Mouse (Mus musculus): ENCODE results near the gene Slc25a35. TPM values are rescaled to one million over a fixed set of nuclear protein-coding genes. Genes with fewer than 3 reads are reported as not detected.
"Not testable (repeated sequence)": the region's sequence is repeated elsewhere in the genome, so short reads cannot be mapped to it uniquely, and the experiment has no call there.

Slc25a35 gene
- polyA plus RNA-seq, 1 experiment from 2014 or later: 2.4 TPM

DNA sequence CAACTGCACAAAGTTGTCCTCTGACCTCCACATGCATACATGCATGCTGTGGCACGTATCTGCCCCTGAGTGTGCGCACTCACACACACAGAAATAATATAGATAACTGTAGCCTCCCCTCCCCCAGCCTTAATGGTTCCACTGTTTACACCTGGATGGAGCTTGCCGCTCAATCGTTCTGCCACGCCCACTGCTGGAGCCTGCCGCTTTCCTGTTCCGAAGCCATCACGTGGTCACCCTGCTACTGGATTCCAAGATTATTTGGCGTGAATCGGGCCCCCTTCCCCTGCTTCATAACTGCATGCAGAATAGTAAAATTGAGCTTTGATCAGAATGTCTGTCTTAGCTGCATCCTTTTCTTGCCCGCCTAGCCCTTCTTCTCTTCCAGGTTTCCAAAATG lies 5.8 kb upstream of the Slc25a35 start:
- WGBS: 24% methylated on average over 11 of the region's 11 CpGs

DNA sequence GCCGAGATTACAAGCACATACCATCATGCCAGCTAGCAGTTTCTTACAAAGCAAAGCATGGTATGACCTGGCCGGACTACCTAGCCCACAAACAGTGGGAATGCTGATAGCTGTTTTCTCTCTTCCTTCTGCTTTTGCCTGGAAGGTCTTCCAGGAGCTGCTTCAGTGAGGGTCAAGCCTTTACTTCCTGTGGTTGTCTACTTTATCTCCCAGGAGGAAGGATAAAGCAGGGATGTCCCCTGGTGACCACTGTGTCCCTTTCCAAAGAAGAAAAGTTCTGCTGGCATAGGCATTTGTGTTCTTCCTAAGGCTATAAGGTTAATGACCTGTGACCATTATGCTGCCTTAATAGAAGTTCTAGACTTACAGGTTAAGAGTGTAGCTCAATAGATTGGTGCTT lies 4.5 kb upstream of the Slc25a35 start:
- no peak for ATAC-seq (replicated peaks; ENCODE audit: insufficient number of reproducible peaks, low FRiP score, low TSS enrichment, low read depth)
- 89% methylated on average over 2 of the region's 2 CpGs for WGBS

More for the DNA sequence above, 5.8 kb upstream of the Slc25a35 start:
- not testable (repeated sequence) for H3K36me3 ChIP-seq (replicated peaks; ENCODE audit: control insufficient read depth, insufficient read depth, low read depth, low read length); H3K9ac ChIP-seq (replicated peaks; ENCODE audit: low read length); H3K27ac ChIP-seq (replicated peaks; ENCODE audit: low read depth, low read length); DNase-seq (ENCODE audit: low spot score); H3K9me3 ChIP-seq (replicated peaks; ENCODE audit: control insufficient read depth, low read length); H3K4me3 ChIP-seq (ENCODE audit: low read depth, low read length); ATAC-seq (replicated peaks; ENCODE audit: insufficient number of reproducible peaks, low FRiP score, low TSS enrichment, low read depth); H3K4me1 ChIP-seq (ENCODE audit: control insufficient read depth, insufficient read depth, low read length); H3K4me2 ChIP-seq (ENCODE audit: low read depth, low read length); H3K27me3 ChIP-seq (ENCODE audit: control insufficient read depth, insufficient read depth, low read length)

DNA sequence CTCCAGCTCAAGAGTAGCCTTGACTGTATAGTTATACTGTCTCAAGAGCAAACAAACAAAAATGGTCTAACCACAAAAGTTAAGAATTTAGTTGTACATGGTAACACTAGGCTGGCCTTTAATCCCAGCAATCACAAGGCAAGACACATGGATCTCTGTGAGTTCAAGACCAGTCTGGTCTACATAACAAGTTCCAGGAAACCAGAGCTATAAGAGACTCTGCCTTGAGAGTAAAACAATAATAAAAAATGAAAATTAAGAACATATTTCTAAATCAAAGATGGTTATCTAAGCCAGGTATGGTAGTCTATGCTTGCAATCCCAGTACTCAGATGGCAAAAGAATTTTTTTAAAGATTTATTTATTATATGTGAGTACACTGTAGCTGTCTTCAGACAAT lies 2.9 kb upstream of the Slc25a35 start:
- no peak overlapping the region for H3K4me2 ChIP-seq (ENCODE audit: low read depth, low read length)
- no peaks in the 10 kb centered on the region for H3K9me3 ChIP-seq (replicated peaks; ENCODE audit: control insufficient read depth, low read length)
- no peaks in the 10 kb centered on the region for H3K36me3 ChIP-seq (replicated peaks; ENCODE audit: control insufficient read depth, insufficient read depth, low read depth, low read length)
- H3K4me3 ChIP-seq (ENCODE audit: low read depth, low read length): no peak overlapping the region
- H3K9ac ChIP-seq (replicated peaks; ENCODE audit: low read length): no peak overlapping the region
- no peak overlapping the region for H3K27ac ChIP-seq (replicated peaks; ENCODE audit: low read depth, low read length)
- no peaks in the 10 kb centered on the region for H3K27me3 ChIP-seq (ENCODE audit: control insufficient read depth, insufficient read depth, low read length)
- DNase-seq (ENCODE audit: low spot score): no peak
- no peaks in the 10 kb centered on the region for H3K4me1 ChIP-seq (ENCODE audit: control insufficient read depth, insufficient read depth, low read length)
- no peak for ATAC-seq (replicated peaks; ENCODE audit: insufficient number of reproducible peaks, low FRiP score, low TSS enrichment, low read depth)

More for the DNA sequence above, 4.5 kb upstream of the Slc25a35 start:
- H3K4me2 ChIP-seq (ENCODE audit: low read depth, low read length): no peak overlapping the region
- no peak overlapping the region for H3K9ac ChIP-seq (replicated peaks; ENCODE audit: low read length)
- no peak for DNase-seq (ENCODE audit: low spot score)
- H3K27me3 ChIP-seq (ENCODE audit: control insufficient read depth, insufficient read depth, low read length): no peaks in the 10 kb centered on the region
- H3K4me1 ChIP-seq (ENCODE audit: control insufficient read depth, insufficient read depth, low read length): no peaks in the 10 kb centered on the region
- H3K36me3 ChIP-seq (replicated peaks; ENCODE audit: control insufficient read depth, insufficient read depth, low read depth, low read length): no peaks in the 10 kb centered on the region
- no peak overlapping the region for H3K4me3 ChIP-seq (ENCODE audit: low read depth, low read length)
- no peak overlapping the region for H3K27ac ChIP-seq (replicated peaks; ENCODE audit: low read depth, low read length)
- H3K9me3 ChIP-seq (replicated peaks; ENCODE audit: control insufficient read depth, low read length): no peaks in the 10 kb centered on the region

DNA sequence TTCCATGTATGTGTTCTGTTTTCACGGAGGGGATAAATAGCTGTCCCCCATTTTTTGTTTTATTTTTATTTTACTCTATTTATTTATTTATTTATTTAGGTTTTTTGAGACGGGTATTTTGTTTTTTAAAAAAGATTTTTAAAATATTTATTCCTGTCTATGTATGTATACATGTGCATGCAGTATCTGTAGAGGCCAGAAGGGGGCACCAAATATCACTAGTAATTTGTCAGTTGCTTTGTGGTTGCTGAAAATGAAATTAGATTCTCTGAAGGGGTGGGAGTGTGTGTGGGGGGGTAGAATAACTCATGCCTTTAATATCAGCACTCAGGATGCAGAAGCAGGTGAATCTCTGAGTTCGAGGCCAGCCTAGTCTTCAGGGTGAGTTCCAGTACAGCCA lies 2.1 kb upstream of the Slc25a35 start:
- Histone ChIP-seq H3K4me1 (ENCODE audit: control insufficient read depth, insufficient read depth, low read length) (no peaks in the 10 kb centered on the region), H3K27ac (replicated peaks; ENCODE audit: low read depth, low read length) (no peak overlapping the region), H3K4me3 (ENCODE audit: low read depth, low read length) (no peak overlapping the region), H3K27me3 (ENCODE audit: control insufficient read depth, insufficient read depth, low read length) (no peaks in the 10 kb centered on the region), H3K9ac (replicated peaks; ENCODE audit: low read length) (no peak overlapping the region), H3K36me3 (replicated peaks; ENCODE audit: control insufficient read depth, insufficient read depth, low read depth, low read length) (no peaks in the 10 kb centered on the region), H3K9me3 (replicated peaks; ENCODE audit: control insufficient read depth, low read length) (no peaks in the 10 kb centered on the region), H3K4me2 (ENCODE audit: low read depth, low read length) (no peak overlapping the region)
- DNase-seq (ENCODE audit: low spot score): peak; percentile 74
- WGBS: 35% methylated on average over 3 of the region's 3 CpGs
- ATAC-seq (replicated peaks; ENCODE audit: insufficient number of reproducible peaks, low FRiP score, low TSS enrichment, low read depth): no peak

DNA sequence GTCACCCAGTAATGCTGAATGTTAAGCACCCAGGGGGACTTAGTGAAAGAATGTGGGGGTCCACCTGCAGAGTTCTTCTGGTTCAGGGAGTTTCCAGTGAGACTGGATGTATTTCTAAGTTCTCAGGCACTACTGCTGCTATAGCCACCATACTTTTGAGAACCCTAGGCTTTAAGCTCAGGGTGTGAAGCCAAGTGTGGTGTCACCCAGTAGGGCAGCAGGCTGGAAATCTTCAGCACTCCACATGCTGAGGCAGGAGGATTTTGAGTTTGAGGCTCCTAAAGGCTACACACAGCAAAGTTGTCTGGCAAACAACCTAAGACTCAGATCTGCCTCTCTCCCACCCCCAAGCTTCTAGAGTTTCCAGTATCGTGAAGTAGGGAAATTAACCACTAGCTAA lies 1.4 kb upstream of the Slc25a35 start:
- Histone ChIP-seq H3K27me3 (ENCODE audit: control insufficient read depth, insufficient read depth, low read length) (no peaks in the 10 kb centered on the region), H3K4me3 (ENCODE audit: low read depth, low read length) (no peak overlapping the region), H3K4me1 (ENCODE audit: control insufficient read depth, insufficient read depth, low read length) (no peaks in the 10 kb centered on the region), H3K9ac (replicated peaks; ENCODE audit: low read length) (no peak overlapping the region), H3K27ac (replicated peaks; ENCODE audit: low read depth, low read length) (no peak overlapping the region), H3K36me3 (replicated peaks; ENCODE audit: control insufficient read depth, insufficient read depth, low read depth, low read length) (no peaks in the 10 kb centered on the region), H3K4me2 (ENCODE audit: low read depth, low read length) (no peak overlapping the region), H3K9me3 (replicated peaks; ENCODE audit: control insufficient read depth, low read length) (no peaks in the 10 kb centered on the region)
- DNase-seq (ENCODE audit: low spot score) (no peak), ATAC-seq (replicated peaks; ENCODE audit: insufficient number of reproducible peaks, low FRiP score, low TSS enrichment, low read depth) (no peak)
- 55% methylated on average over 1 of the region's 1 CpGs for WGBS

DNA sequence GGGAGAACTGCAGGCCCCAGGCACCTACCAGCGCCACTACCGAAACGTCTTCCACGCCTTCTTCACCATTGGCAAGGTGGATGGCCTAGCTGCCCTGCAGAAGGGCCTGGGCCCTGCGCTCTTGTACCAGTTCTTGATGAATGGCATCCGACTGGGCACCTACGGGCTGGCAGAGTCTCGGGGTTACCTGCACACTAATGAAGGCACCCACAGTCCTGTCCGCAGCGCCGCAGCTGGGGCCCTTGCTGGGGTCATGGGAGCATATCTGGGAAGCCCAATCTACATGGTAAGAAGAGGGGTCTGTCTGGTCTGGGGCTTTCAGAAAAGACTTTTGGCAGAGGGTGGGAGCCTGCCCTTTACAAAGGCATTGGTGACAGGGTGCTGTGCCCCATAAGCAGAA lies 821 bp downstream of the Slc25a35 start:
- H3K27me3 ChIP-seq (ENCODE audit: control insufficient read depth, insufficient read depth, low read length): no peaks in the 10 kb centered on the region
- no peak for ATAC-seq (replicated peaks; ENCODE audit: insufficient number of reproducible peaks, low FRiP score, low TSS enrichment, low read depth)
- H3K4me3 ChIP-seq (ENCODE audit: low read depth, low read length): no peak overlapping the region
- H3K4me1 ChIP-seq (ENCODE audit: control insufficient read depth, insufficient read depth, low read length): no peaks in the 10 kb centered on the region
- H3K9ac ChIP-seq (replicated peaks; ENCODE audit: low read length): no peak overlapping the region
- H3K4me2 ChIP-seq (ENCODE audit: low read depth, low read length): no peak overlapping the region
- H3K36me3 ChIP-seq (replicated peaks; ENCODE audit: control insufficient read depth, insufficient read depth, low read depth, low read length): no peaks in the 10 kb centered on the region
- no peak overlapping the region for H3K27ac ChIP-seq (replicated peaks; ENCODE audit: low read depth, low read length)
- H3K9me3 ChIP-seq (replicated peaks; ENCODE audit: control insufficient read depth, low read length): no peaks in the 10 kb centered on the region
- no peak for DNase-seq (ENCODE audit: low spot score)
- WGBS: 84% methylated on average over 11 of the region's 11 CpGs

DNA sequence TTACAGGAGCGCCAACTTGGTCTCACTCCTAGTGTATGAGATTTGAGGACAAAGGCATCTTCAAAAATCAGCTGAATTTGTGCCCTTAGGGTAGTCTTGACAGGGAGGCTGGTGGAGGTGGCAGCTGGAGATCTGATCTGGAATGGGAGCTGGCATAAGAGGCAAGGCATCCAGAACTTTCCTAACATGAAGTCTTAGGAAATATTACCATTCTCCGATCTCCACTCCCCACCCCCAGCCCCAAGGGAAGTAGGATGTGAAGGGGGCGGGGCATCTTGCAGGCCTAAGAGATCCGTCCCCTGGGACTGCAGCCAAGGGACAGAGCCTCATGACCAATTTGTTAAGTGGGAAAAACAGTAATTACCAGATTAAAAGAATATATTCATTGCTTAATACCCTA lies 2.3 kb downstream of the Slc25a35 start:
- DNase-seq (ENCODE audit: low spot score) (no peak), ATAC-seq (replicated peaks; ENCODE audit: insufficient number of reproducible peaks, low FRiP score, low TSS enrichment, low read depth) (no peak)
- Histone ChIP-seq H3K27ac (replicated peaks; ENCODE audit: low read depth, low read length) (no peak overlapping the region), H3K9me3 (replicated peaks; ENCODE audit: control insufficient read depth, low read length) (no peaks in the 10 kb centered on the region), H3K4me2 (ENCODE audit: low read depth, low read length) (no peak overlapping the region), H3K27me3 (ENCODE audit: control insufficient read depth, insufficient read depth, low read length) (no peaks in the 10 kb centered on the region), H3K36me3 (replicated peaks; ENCODE audit: control insufficient read depth, insufficient read depth, low read depth, low read length) (no peaks in the 10 kb centered on the region), H3K4me3 (ENCODE audit: low read depth, low read length) (no peak overlapping the region), H3K4me1 (ENCODE audit: control insufficient read depth, insufficient read depth, low read length) (no peaks in the 10 kb centered on the region), H3K9ac (replicated peaks; ENCODE audit: low read length) (no peak overlapping the region)
- WGBS: 82% methylated on average over 4 of the region's 4 CpGs

DNA sequence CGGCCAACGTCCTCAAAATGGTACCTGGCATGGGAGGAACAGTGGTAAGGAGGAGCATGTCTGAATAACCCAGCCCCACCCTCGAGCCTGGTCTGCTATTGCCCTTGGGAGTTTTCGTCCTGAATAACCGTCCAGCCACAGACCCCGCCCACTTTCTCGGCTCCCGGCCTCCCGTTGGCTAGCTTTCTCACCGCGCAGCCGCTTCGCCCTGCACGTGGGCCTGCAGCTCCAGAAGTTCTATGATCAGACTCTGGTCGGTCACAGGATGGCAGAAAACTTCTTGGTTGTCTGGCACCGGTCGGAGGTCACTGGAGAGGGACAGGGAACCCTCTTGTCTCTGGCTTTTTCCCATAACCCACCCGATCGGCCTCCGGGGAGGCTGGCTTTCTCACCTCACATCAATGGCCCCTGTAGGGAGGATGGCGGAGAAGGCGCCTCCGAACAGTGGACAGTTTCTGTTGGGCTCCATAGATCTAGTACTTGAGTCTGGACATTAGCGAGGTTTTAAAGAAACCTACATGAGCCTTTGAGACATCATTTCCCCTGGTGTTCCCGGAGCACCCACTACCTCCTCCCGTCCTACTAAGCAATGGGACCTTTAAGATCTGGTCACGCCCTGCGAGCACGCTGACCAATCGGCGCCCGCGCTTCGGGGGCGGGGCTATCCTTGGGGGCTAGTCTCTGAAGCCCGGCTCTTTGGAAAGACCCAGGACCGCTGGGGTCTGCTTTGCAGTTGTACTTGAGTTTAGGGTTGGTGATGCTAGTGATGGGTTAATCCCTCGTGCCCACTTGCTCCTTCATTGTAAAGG lies 5.5 kb downstream of the Slc25a35 start:
- not testable (repeated sequence) for H3K9me3 ChIP-seq (replicated peaks; ENCODE audit: control insufficient read depth, low read length); H3K4me1 ChIP-seq (ENCODE audit: control insufficient read depth, insufficient read depth, low read length); H3K27me3 ChIP-seq (ENCODE audit: control insufficient read depth, insufficient read depth, low read length); H3K36me3 ChIP-seq (replicated peaks; ENCODE audit: control insufficient read depth, insufficient read depth, low read depth, low read length); H3K27ac ChIP-seq (replicated peaks; ENCODE audit: low read depth, low read length)
- peak; percentile 95 for DNase-seq (ENCODE audit: low spot score)
- under 1% methylated on average over 37 of the region's 38 CpGs for WGBS
- Histone ChIP-seq H3K9ac (replicated peaks; ENCODE audit: low read length) (peak overlapping the region; percentile 43), H3K4me3 (ENCODE audit: low read depth, low read length) (peak overlapping the region; percentile 42), H3K4me2 (ENCODE audit: low read depth, low read length) (peak overlapping the region; percentile 68)
- peak; percentile 79 for ATAC-seq (replicated peaks; ENCODE audit: insufficient number of reproducible peaks, low FRiP score, low TSS enrichment, low read depth)
